Mouse (Mus musculus) testis, adult 2 months (tissue): Measurements from ENCODE around the gene Emb.

Experiments used
- CTCF ChIP-seq: fragments of 200-500 bp; IDR thresholded peaks from 2 replicates; pipeline ENCODE4 v1.5.1; 2012; ENCODE audit warnings: low read depth, mild to moderate bottlenecking, inconsistent platforms, low read length, moderate library complexity; ENCODE audit not compliant: control insufficient read depth, insufficient read depth, insufficient replicate concordance
- POLR2A ChIP-seq: fragments of 200-500 bp; IDR thresholded peaks from 2 replicates; pipeline ENCODE4 v1.6.1; 2012; ENCODE audit warnings: low read depth, mild to moderate bottlenecking, inconsistent platforms, low read length, moderate library complexity; ENCODE audit not compliant: control insufficient read depth

- TF ChIP-seq CTCF (no peak), POLR2A (no peak)
These were observed 57.8 kb downstream of the Emb start for GRCm38 (mm10) chr13:117266156-117266555.
